Mouse (Mus musculus) midbrain, embryonic 12.5 days (tissue): ENCODE data around the gene Lmod3. TPM values are rescaled to one million over a fixed set of nuclear protein-coding genes. Genes with fewer than 3 reads are reported as not detected.

ENCODE experiments used
- ATAC-seq: fragments of 200-750 bp; cut with Nextera tagmentation; 2 replicates; pipeline ENCODE4 v1.8.0; 2017; ENCODE audit warnings: low read depth, moderate TSS enrichment, moderate library complexity; ENCODE audit not compliant: low FRiP score
- H3K27ac ChIP-seq: fragments of 300-500 bp; sonication (generic); replicated peaks from 2 replicates; pipeline ENCODE4 v1.5.1; 2016; ENCODE audit warnings: mild to moderate bottlenecking
- H3K27me3 ChIP-seq: fragments of 300-500 bp; sonication (generic); 2 replicates; pipeline ENCODE4 v1.6.1; 2016; ENCODE audit warnings: mild to moderate bottlenecking
- H3K36me3 ChIP-seq: fragments of 300-500 bp; sonication (generic); 2 replicates; pipeline ENCODE4 v1.6.1; 2016
- H3K4me1 ChIP-seq: fragments of 300-500 bp; sonication (generic); 2 replicates; pipeline ENCODE4 v1.6.1; 2016
- H3K4me2 ChIP-seq: fragments of 300-500 bp; sonication (generic); replicated peaks from 2 replicates; pipeline ENCODE4 v1.6.1; 2016; ENCODE audit warnings: mild to moderate bottlenecking, moderate library complexity
- H3K4me3 ChIP-seq: fragments of 300-500 bp; sonication (generic); 2 replicates; pipeline ENCODE4 v1.5.1; 2016; ENCODE audit warnings: mild to moderate bottlenecking
- H3K9ac ChIP-seq: fragments of 300-500 bp; sonication (generic); replicated peaks from 2 replicates; pipeline ENCODE4 v1.6.1; 2016; ENCODE audit warnings: mild to moderate bottlenecking, moderate library complexity
- H3K9me3 ChIP-seq: fragments of 300-500 bp; sonication (generic); 2 replicates; pipeline ENCODE4 v1.6.1; 2016; ENCODE audit warnings: mild to moderate bottlenecking
- WGBS: fragments of 180-500 bp; shearing (Covaris S2); methylation state at CpG from one replicate; pipeline ENCODE4 v1.1.7; 2016; 5-methylcytosine and 5-hydroxymethylcytosine counted together
- polyA plus RNA-seq: library from polyadenylated mRNA; unstranded; fragments of >200 nt; fragmentation: Nextera tagmentation; extraction: Ambion mirVana; gene quantifications from 2 replicates; pipeline ENCODE4 v1.2.1, GENCODE M21; 2016

The Lmod3 gene
- polyA plus RNA-seq, 1 experiment from 2014 or later, result not detected

DNA sequence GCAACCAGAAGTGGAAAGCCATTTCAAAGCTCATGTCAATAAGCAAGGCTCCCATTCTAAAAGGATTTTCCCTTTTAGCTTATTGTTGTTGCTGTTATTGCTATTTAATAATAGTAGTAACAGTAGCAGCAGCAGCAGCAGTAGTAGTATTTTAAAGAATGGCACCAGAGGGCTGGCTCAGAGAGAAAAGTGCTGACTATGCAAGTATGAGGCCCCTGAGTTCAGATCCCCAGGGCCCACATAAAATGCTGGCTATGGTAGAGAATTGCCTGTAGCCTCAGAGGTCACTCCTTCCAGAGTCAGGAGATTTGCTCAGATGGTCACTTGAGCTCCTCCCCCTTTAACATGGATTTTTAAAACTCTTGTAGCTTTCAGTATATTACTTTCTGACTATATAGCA, 7.4 kb downstream of the Lmod3 start:
- no peak overlapping the region for H3K4me3 ChIP-seq
- H3K4me1 ChIP-seq, result no peaks in the 10 kb centered on the region
- no peak overlapping the region for H3K9ac ChIP-seq
- H3K27ac ChIP-seq, result no peak overlapping the region
- no peaks in the 10 kb centered on the region for H3K27me3 ChIP-seq
- no peak for ATAC-seq
- no peaks in the 10 kb centered on the region for H3K9me3 ChIP-seq
- H3K4me2 ChIP-seq, result no peak overlapping the region
- no peaks in the 10 kb centered on the region for H3K36me3 ChIP-seq

- no peak overlapping the region for H3K4me3 ChIP-seq
- no peak overlapping the region for H3K4me2 ChIP-seq
- no peak overlapping the region for H3K27ac ChIP-seq
- ATAC-seq, result no peak
- no peaks in the 10 kb centered on the region for H3K9me3 ChIP-seq
- no peaks in the 10 kb centered on the region for H3K27me3 ChIP-seq
- H3K9ac ChIP-seq, result no peak overlapping the region
- H3K36me3 ChIP-seq, result no peaks in the 10 kb centered on the region
- 91% methylated on average over 4 of the region's 4 CpGs for WGBS
- H3K4me1 ChIP-seq, result no peaks in the 10 kb centered on the region
These were observed 10.0 kb downstream of the Lmod3 start for GRCm38 (mm10) chr6:97242522-97242921.

GRCm38 (mm10) chr6:97240092-97240491, 12.5 kb downstream of the Lmod3 start:
- Histone ChIP-seq H3K4me2 (no peak overlapping the region), H3K4me1 (no peaks in the 10 kb centered on the region), H3K9me3 (no peaks in the 10 kb centered on the region), H3K9ac (no peak overlapping the region), H3K27ac (no peak overlapping the region), H3K27me3 (no peaks in the 10 kb centered on the region), H3K36me3 (no peaks in the 10 kb centered on the region), H3K4me3 (no peak overlapping the region)
- WGBS, result 88% methylated on average over 5 of the region's 5 CpGs
- no peak for ATAC-seq

DNA sequence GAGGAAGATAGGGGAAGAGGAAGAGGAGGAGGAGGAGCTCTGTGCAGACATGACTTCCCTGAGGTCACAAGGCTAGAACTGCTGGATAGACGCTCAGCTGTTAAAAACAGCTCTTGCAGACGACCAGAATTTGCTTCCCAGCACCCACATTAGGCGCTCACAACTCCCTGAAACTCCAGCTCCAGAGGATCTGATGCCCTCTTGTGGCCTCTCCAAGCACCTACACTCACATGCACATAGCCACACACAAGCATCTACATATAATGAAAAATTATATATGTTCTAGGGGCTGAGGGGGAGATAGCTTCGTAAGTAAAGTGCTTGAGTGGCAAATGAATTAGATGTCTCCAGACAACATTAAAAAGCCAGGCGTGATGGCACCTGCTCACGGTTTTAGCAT, 13.2 kb downstream of the Lmod3 start:
- Histone ChIP-seq H3K9ac (no peak overlapping the region), H3K27me3 (no peaks in the 10 kb centered on the region), H3K4me3 (no peak overlapping the region), H3K27ac (no peak overlapping the region), H3K9me3 (no peaks in the 10 kb centered on the region), H3K4me1 (no peaks in the 10 kb centered on the region), H3K36me3 (no peaks in the 10 kb centered on the region), H3K4me2 (no peak overlapping the region)
- ATAC-seq, result no peak
- WGBS, result 95% methylated on average over 6 of the region's 6 CpGs

DNA sequence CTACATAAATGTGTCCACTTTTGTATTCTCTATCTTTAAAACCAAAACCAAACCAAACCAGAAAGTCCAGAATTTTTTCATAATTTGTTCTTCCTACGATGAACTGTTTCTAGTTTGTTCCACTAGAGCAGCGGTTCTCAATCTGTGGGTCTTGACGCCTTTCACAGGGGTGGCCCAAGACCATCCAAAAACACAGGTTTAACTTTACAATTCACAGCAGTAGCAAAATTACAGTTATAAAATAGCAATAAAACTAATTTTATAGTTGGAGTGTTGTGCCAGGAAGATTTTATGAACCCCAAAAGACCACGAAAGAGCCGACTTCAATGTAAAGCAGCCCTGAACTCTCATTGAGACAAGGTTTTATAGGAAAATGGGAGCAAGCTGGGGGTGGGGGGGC, 16.5 kb downstream of the Lmod3 start:
- H3K4me1 ChIP-seq, result no peaks in the 10 kb centered on the region
- ATAC-seq, result no peak
- no peaks in the 10 kb centered on the region for H3K27me3 ChIP-seq
- no peak overlapping the region for H3K9ac ChIP-seq
- WGBS, result 96% methylated on average over 5 of the region's 5 CpGs
- H3K36me3 ChIP-seq, result peaks cover 11% of the 10 kb centered on the region
- H3K9me3 ChIP-seq, result no peaks in the 10 kb centered on the region
- H3K4me2 ChIP-seq, result no peak overlapping the region
- no peak overlapping the region for H3K4me3 ChIP-seq
- no peak overlapping the region for H3K27ac ChIP-seq

GRCm38 (mm10) chr6:97234911-97235668, 17.5 kb downstream of the Lmod3 start:
- H3K4me1 ChIP-seq, result no peaks in the 10 kb centered on the region
- no peak for ATAC-seq
- H3K4me2 ChIP-seq, result no peak overlapping the region
- no peak overlapping the region for H3K9ac ChIP-seq
- peaks cover 17% of the 10 kb centered on the region for H3K36me3 ChIP-seq
- WGBS, result 91% methylated on average over 7 of the region's 7 CpGs
- H3K9me3 ChIP-seq, result no peaks in the 10 kb centered on the region
- no peak overlapping the region for H3K4me3 ChIP-seq
- no peak overlapping the region for H3K27ac ChIP-seq
- H3K27me3 ChIP-seq, result no peaks in the 10 kb centered on the region

GRCm38 (mm10) chr6:97227067-97227847, 25.3 kb downstream of the Lmod3 start:
- Histone ChIP-seq H3K36me3 (peaks cover 18% of the 10 kb centered on the region), H3K27me3 (no peaks in the 10 kb centered on the region), H3K9ac (no peak overlapping the region), H3K27ac (no peak overlapping the region), H3K9me3 (no peaks in the 10 kb centered on the region), H3K4me3 (no peak overlapping the region), H3K4me1 (peaks cover 6% of the 10 kb centered on the region), H3K4me2 (no peak overlapping the region)
- WGBS, result 94% methylated on average over 9 of the region's 9 CpGs
- no peak for ATAC-seq

DNA sequence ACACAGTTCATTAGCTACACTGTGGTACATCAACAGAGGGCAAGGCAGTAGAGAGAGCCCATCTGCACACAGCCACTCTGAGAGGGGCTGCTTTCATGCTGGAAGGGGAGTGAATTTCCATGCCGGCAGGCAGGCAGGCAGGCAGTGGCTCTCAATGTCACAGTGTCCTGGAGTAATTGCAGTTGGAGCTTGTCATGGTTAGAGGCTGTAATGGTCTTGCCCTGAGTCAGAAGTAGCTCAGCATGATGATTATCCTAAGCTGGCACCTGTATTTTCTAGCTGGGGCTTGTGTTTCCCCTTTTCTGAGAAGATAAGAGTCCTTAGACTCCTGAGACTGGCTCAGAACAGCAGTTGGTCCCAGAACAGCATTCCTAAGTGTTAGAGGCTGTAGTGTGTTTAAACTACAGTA, 26.5 kb downstream of the Lmod3 start:
- no peaks in the 10 kb centered on the region for H3K9me3 ChIP-seq
- H3K27me3 ChIP-seq, result no peaks in the 10 kb centered on the region
- no peak for ATAC-seq
- H3K36me3 ChIP-seq, result peaks cover 13% of the 10 kb centered on the region
- no peak overlapping the region for H3K9ac ChIP-seq
- H3K4me1 ChIP-seq, result peaks cover 14% of the 10 kb centered on the region
- no peak overlapping the region for H3K27ac ChIP-seq
- no peak overlapping the region for H3K4me3 ChIP-seq
- H3K4me2 ChIP-seq, result no peak overlapping the region
- WGBS, result 47% methylated on average over 1 of the region's 1 CpGs

GRCm38 (mm10) chr6:97224505-97224904, 28.1 kb downstream of the Lmod3 start:
- Histone ChIP-seq H3K27ac (no peak overlapping the region), H3K4me1 (peaks cover 14% of the 10 kb centered on the region), H3K4me2 (no peak overlapping the region), H3K9me3 (no peaks in the 10 kb centered on the region), H3K36me3 (peaks cover 2% of the 10 kb centered on the region), H3K4me3 (no peak overlapping the region), H3K27me3 (no peaks in the 10 kb centered on the region), H3K9ac (no peak overlapping the region)
- WGBS, result 93% methylated on average over 8 of the region's 8 CpGs
- no peak for ATAC-seq

DNA sequence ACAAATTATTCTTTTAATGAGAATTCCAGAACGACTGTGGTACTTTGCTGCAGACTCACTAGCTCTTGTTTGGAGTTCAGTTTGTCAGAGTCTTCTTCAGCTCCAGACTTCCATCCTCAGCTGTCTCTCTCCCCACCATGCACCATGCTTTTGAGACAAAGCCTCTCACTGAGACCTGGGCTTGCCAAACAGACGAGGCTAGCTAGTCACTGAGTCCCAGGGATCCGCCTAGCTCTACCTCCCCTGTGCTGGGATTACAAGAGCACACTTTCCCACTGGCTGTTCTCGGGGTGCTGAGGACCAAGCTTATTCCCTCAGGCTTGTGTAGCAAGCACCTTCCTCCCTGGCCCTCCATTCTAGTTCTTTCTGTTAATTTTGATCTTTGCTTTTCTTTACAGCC, 29.0 kb downstream of the Lmod3 start:
- no peak overlapping the region for H3K4me2 ChIP-seq
- no peaks in the 10 kb centered on the region for H3K9me3 ChIP-seq
- no peak for ATAC-seq
- no peak overlapping the region for H3K27ac ChIP-seq
- 76% methylated on average over 4 of the region's 4 CpGs for WGBS
- peaks cover 14% of the 10 kb centered on the region for H3K4me1 ChIP-seq
- H3K27me3 ChIP-seq, result no peaks in the 10 kb centered on the region
- no peak overlapping the region for H3K9ac ChIP-seq
- H3K36me3 ChIP-seq, result no peaks in the 10 kb centered on the region
- no peak overlapping the region for H3K4me3 ChIP-seq

GRCm38 (mm10) chr6:97222931-97223467, 29.6 kb downstream of the Lmod3 start:
- no peak overlapping the region for H3K27ac ChIP-seq
- no peaks in the 10 kb centered on the region for H3K9me3 ChIP-seq
- no peak overlapping the region for H3K4me2 ChIP-seq
- no peaks in the 10 kb centered on the region for H3K27me3 ChIP-seq
- WGBS, result 77% methylated on average over 5 of the region's 5 CpGs
- ATAC-seq, result no peak
- peaks cover 14% of the 10 kb centered on the region for H3K4me1 ChIP-seq
- H3K4me3 ChIP-seq, result no peak overlapping the region
- H3K36me3 ChIP-seq, result no peaks in the 10 kb centered on the region
- no peak overlapping the region for H3K9ac ChIP-seq

DNA sequence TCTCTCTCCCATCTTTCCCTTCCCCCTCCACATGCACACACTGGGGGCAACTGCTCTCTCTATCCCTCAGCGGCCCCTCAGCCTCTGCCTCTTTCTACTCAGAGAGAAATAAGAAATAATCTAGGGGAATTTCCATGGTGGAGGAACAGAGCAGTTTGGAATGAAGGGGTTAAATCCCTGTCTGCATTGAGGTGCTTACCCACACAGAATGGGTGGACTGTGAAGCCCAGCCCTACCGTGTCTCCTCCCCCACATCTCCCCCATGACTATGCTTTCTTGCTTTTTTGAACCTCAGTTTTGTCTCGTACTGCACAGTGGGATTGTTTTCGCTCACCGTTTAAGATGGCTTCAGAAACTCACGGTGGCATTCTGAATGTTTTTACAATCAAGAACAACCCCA, 30.2 kb downstream of the Lmod3 start:
- Histone ChIP-seq H3K27me3 (no peaks in the 10 kb centered on the region), H3K4me3 (no peak overlapping the region), H3K4me1 (peaks cover 14% of the 10 kb centered on the region), H3K4me2 (no peak overlapping the region), H3K36me3 (no peaks in the 10 kb centered on the region), H3K9me3 (no peaks in the 10 kb centered on the region), H3K27ac (no peak overlapping the region), H3K9ac (no peak overlapping the region)
- 48% methylated on average over 6 of the region's 6 CpGs for WGBS
- no peak for ATAC-seq
